Mouse (Mus musculus): ENCODE data around the gene Ltf. TPM values are rescaled to one million over a fixed set of nuclear protein-coding genes. Genes with fewer than 3 reads are reported as not detected.

Ltf gene
- polyA plus RNA-seq, 1 experiment from 2014 or later = 8.9 TPM

DNA sequence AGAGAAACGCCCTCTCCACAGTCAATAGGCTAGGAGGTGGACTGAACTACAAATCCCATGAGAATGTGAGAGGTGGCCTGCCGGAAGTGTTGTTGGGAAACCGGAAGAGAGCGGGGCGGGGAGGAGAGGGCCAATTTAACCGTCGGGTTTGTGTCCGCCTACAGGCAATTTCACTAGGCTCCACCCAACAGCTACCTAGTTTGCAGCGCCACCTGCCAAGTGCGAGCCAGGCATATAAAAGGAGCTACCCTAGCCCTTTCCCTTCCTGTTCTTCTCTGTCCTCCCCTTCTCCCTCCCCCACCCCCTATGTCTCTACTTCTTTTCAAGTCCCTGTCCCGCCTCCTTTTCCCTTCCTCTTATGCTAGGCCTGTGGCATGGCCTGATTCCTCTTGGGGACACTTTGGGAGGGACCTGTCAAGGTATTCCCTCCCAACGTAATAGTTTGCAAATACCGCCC lies 24.3 kb upstream of the Ltf start:
- Histone ChIP-seq H3K9ac (no peak overlapping the region), H3K4me1 (no peaks in the 10 kb centered on the region), H3K4me2 (replicated peaks) (peak overlapping the region; percentile 52), H3K4me3 (replicated peaks) (peak overlapping the region; percentile 45), H3K27me3 (no peaks in the 10 kb centered on the region), H3K27ac (replicated peaks) (no peak overlapping the region), H3K9me3 (replicated peaks) (no peaks in the 10 kb centered on the region), H3K36me3 (no peaks in the 10 kb centered on the region)
- ATAC-seq (ENCODE audit: insufficient number of reproducible peaks, low FRiP score, low TSS enrichment, low read depth) = peak; percentile 78
- 8% methylated on average over 13 of the region's 13 CpGs for WGBS

- Histone ChIP-seq H3K4me1 (no peaks in the 10 kb centered on the region), H3K9me3 (replicated peaks) (no peaks in the 10 kb centered on the region), H3K27me3 (no peaks in the 10 kb centered on the region), H3K36me3 (no peaks in the 10 kb centered on the region), H3K9ac (no peak overlapping the region), H3K27ac (replicated peaks) (no peak overlapping the region), H3K4me2 (replicated peaks) (no peak overlapping the region), H3K4me3 (replicated peaks) (no peak overlapping the region)
- ATAC-seq (ENCODE audit: insufficient number of reproducible peaks, low FRiP score, low TSS enrichment, low read depth) = no peak
- WGBS = 6% methylated on average over 5 of the region's 5 CpGs
These were observed 21.8 kb upstream of the Ltf start for GRCm38 (mm10) chr9:110997245-110997644.

DNA sequence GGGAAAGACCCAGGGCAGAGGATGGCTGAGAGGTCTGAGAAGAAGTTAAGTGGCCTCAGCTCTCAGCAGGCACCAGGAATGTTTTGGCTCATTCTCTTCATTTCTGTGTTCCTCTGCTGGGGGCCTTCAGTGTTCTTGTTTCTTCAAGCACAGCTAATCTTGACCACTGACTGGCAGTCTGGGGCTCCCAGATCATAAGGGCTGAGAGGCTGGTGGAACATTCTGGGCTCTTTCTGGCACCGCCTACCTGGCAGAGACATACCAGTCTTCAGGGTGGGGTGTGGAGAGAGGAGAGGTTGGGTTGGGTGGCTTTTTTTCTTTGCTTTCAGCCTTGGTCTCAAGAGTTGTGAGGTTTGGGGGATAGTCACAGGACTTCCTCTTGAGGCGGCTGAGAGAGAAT lies 20.0 kb upstream of the Ltf start:
- no peaks in the 10 kb centered on the region for H3K4me1 ChIP-seq
- H3K27me3 ChIP-seq = no peaks in the 10 kb centered on the region
- H3K27ac ChIP-seq (replicated peaks) = no peak overlapping the region
- H3K4me2 ChIP-seq (replicated peaks) = no peak overlapping the region
- no peak overlapping the region for H3K9ac ChIP-seq
- 86% methylated on average over 2 of the region's 2 CpGs for WGBS
- H3K4me3 ChIP-seq (replicated peaks) = no peak overlapping the region
- no peak for ATAC-seq (ENCODE audit: insufficient number of reproducible peaks, low FRiP score, low TSS enrichment, low read depth)
- no peaks in the 10 kb centered on the region for H3K36me3 ChIP-seq
- no peaks in the 10 kb centered on the region for H3K9me3 ChIP-seq (replicated peaks)

DNA sequence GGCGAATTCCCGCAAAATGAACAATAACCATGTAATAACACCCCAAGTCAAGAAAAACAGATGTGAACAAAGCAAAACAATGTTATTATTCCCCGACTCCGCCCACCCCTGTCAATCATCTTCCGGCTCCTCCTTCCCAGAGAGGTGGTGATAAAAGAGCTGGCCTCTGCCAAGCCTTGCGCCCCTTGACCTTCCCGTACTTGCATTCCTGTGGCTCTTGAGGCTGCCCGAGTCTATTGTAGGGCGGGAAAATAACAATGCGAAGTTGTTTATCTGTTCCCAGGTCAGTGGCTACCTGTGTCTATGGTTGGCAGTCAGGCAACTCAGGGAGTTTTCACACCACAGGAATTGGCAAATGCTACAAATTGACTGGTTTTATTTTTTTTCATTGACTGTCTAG lies 19.2 kb upstream of the Ltf start:
- H3K4me1 ChIP-seq = no peaks in the 10 kb centered on the region
- H3K36me3 ChIP-seq = no peaks in the 10 kb centered on the region
- WGBS = 67% methylated on average over 10 of the region's 10 CpGs
- no peaks in the 10 kb centered on the region for H3K27me3 ChIP-seq
- no peak overlapping the region for H3K4me2 ChIP-seq (replicated peaks)
- no peaks in the 10 kb centered on the region for H3K9me3 ChIP-seq (replicated peaks)
- ATAC-seq (ENCODE audit: insufficient number of reproducible peaks, low FRiP score, low TSS enrichment, low read depth) = no peak
- H3K27ac ChIP-seq (replicated peaks) = no peak overlapping the region
- no peak overlapping the region for H3K9ac ChIP-seq
- H3K4me3 ChIP-seq (replicated peaks) = no peak overlapping the region

GRCm38 (mm10) chr9:111001621-111002020 lies 17.4 kb upstream of the Ltf start:
- no peaks in the 10 kb centered on the region for H3K27me3 ChIP-seq
- H3K4me3 ChIP-seq (replicated peaks) = no peak overlapping the region
- no peaks in the 10 kb centered on the region for H3K4me1 ChIP-seq
- no peak overlapping the region for H3K9ac ChIP-seq
- no peaks in the 10 kb centered on the region for H3K9me3 ChIP-seq (replicated peaks)
- no peak for ATAC-seq (ENCODE audit: insufficient number of reproducible peaks, low FRiP score, low TSS enrichment, low read depth)
- H3K4me2 ChIP-seq (replicated peaks) = no peak overlapping the region
- no peak overlapping the region for H3K27ac ChIP-seq (replicated peaks)
- WGBS = 80% methylated on average over 12 of the region's 12 CpGs
- H3K36me3 ChIP-seq = no peaks in the 10 kb centered on the region

DNA sequence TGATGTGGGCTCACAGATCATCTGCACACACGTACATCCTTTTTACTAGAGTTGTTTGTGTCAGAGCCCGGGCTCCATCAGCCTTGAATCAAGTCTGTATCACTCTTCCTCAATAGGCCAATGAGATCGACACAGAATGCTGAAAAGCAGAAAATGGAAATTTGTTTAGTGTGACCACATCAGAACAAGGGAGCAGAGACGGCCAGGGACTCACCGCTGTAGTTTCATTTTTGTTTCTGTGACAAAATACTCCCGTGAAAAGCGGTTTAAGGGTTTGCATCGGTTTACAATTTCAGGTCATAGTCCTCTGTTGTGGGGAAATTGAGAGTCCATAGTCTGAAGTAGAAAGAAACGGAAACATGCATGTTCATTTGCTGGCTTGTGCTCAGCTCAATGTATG lies 15.8 kb upstream of the Ltf start:
- H3K4me1 ChIP-seq = no peaks in the 10 kb centered on the region
- no peak overlapping the region for H3K27ac ChIP-seq (replicated peaks)
- no peak overlapping the region for H3K9ac ChIP-seq
- no peaks in the 10 kb centered on the region for H3K27me3 ChIP-seq
- H3K9me3 ChIP-seq (replicated peaks) = no peaks in the 10 kb centered on the region
- no peak overlapping the region for H3K4me3 ChIP-seq (replicated peaks)
- no peaks in the 10 kb centered on the region for H3K36me3 ChIP-seq
- WGBS = 72% methylated on average over 9 of the region's 9 CpGs
- no peak overlapping the region for H3K4me2 ChIP-seq (replicated peaks)
- no peak for ATAC-seq (ENCODE audit: insufficient number of reproducible peaks, low FRiP score, low TSS enrichment, low read depth)

GRCm38 (mm10) chr9:111006544-111006943 lies 12.5 kb upstream of the Ltf start:
- H3K9ac ChIP-seq = no peak overlapping the region
- H3K36me3 ChIP-seq = no peaks in the 10 kb centered on the region
- no peaks in the 10 kb centered on the region for H3K9me3 ChIP-seq (replicated peaks)
- no peaks in the 10 kb centered on the region for H3K27me3 ChIP-seq
- H3K4me2 ChIP-seq (replicated peaks) = no peak overlapping the region
- ATAC-seq (ENCODE audit: insufficient number of reproducible peaks, low FRiP score, low TSS enrichment, low read depth) = no peak
- WGBS = 94% methylated on average over 2 of the region's 2 CpGs
- H3K4me3 ChIP-seq (replicated peaks) = no peak overlapping the region
- H3K4me1 ChIP-seq = no peaks in the 10 kb centered on the region
- H3K27ac ChIP-seq (replicated peaks) = no peak overlapping the region

- Histone ChIP-seq H3K27ac (replicated peaks) (no peak overlapping the region), H3K36me3 (no peaks in the 10 kb centered on the region), H3K4me1 (no peaks in the 10 kb centered on the region), H3K4me2 (replicated peaks) (no peak overlapping the region), H3K4me3 (replicated peaks) (no peak overlapping the region), H3K9me3 (replicated peaks) (no peaks in the 10 kb centered on the region), H3K27me3 (no peaks in the 10 kb centered on the region), H3K9ac (no peak overlapping the region)
- ATAC-seq (ENCODE audit: insufficient number of reproducible peaks, low FRiP score, low TSS enrichment, low read depth) = no peak
- 64% methylated on average over 3 of the region's 3 CpGs for WGBS
These were observed 9.3 kb upstream of the Ltf start for GRCm38 (mm10) chr9:111009763-111010162.

- Histone ChIP-seq H3K27me3 (no peaks in the 10 kb centered on the region), H3K36me3 (no peaks in the 10 kb centered on the region), H3K27ac (replicated peaks) (no peak overlapping the region), H3K4me2 (replicated peaks) (no peak overlapping the region), H3K4me3 (replicated peaks) (no peak overlapping the region), H3K9ac (no peak overlapping the region), H3K4me1 (no peaks in the 10 kb centered on the region), H3K9me3 (replicated peaks) (no peaks in the 10 kb centered on the region)
- ATAC-seq (ENCODE audit: insufficient number of reproducible peaks, low FRiP score, low TSS enrichment, low read depth) = 0 out of 2 replicates have a peak, but pooled peaks have one; percentile 15
- 80% methylated on average over 9 of the region's 9 CpGs for WGBS
These were observed 7.5 kb upstream of the Ltf start for GRCm38 (mm10) chr9:111011550-111011949.

DNA sequence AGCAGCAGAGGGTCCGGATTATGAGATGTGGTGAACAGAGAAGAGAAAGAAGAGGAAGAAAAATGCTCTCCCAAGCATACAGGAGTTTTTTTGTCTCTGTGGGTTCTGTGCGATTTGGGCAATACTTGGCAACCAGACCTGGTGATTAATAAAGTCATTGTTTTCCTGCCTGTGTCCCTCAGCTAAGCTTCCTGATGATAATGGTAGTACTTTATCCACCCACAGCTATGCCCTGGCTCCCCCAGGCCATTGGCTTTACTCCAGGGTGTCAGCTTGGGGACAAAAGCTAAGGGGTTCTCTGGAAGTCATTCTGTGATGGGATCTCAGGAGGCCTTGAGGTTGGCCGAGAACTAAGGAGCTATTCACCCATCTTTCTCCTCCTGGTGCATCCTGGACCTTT lies 7.0 kb upstream of the Ltf start:
- Histone ChIP-seq H3K4me2 (replicated peaks) (no peak overlapping the region), H3K9ac (no peak overlapping the region), H3K27ac (replicated peaks) (no peak overlapping the region), H3K27me3 (no peaks in the 10 kb centered on the region), H3K36me3 (no peaks in the 10 kb centered on the region), H3K4me1 (no peaks in the 10 kb centered on the region), H3K9me3 (replicated peaks) (no peaks in the 10 kb centered on the region), H3K4me3 (replicated peaks) (no peak overlapping the region)
- WGBS = 72% methylated on average over 3 of the region's 3 CpGs
- ATAC-seq (ENCODE audit: insufficient number of reproducible peaks, low FRiP score, low TSS enrichment, low read depth) = no peak

- ATAC-seq (ENCODE audit: insufficient number of reproducible peaks, low FRiP score, low TSS enrichment, low read depth) = no peak
These were observed 3.4 kb upstream of the Ltf start for GRCm38 (mm10) chr9:111015658-111016057.

DNA sequence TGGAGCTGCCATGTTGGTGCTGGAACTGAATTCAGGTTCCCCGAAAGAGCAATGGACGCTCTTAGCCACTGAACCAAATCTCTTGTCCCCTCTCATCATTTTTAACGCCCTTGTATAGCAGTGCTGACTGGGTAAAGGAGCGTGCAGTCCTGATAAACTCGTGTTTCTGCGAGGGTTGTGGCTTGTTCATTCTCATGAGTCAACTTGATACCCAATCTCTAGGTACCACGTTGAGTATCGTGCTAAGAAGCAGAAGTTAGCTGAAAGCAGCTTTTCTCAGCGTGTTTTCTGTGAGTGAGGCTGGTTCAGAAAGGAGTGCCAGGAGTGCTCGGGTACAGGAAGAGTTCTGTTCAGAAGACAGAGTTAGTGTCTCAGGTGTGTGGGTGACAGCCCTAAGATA lies 7.7 kb downstream of the Ltf start:
- no peak overlapping the region for H3K27ac ChIP-seq (replicated peaks)
- WGBS = 87% methylated on average over 10 of the region's 10 CpGs
- no peaks in the 10 kb centered on the region for H3K9me3 ChIP-seq (replicated peaks)
- H3K27me3 ChIP-seq = no peaks in the 10 kb centered on the region
- H3K4me2 ChIP-seq (replicated peaks) = no peak overlapping the region
- H3K9ac ChIP-seq = no peak overlapping the region
- H3K4me1 ChIP-seq = no peaks in the 10 kb centered on the region
- no peaks in the 10 kb centered on the region for H3K36me3 ChIP-seq
- H3K4me3 ChIP-seq (replicated peaks) = no peak overlapping the region
- no peak for ATAC-seq (ENCODE audit: insufficient number of reproducible peaks, low FRiP score, low TSS enrichment, low read depth)

More at GRCm38 (mm10) chr9:111015658-111016057, 3.4 kb upstream of the Ltf start:
- Histone ChIP-seq H3K9ac (no peak overlapping the region), H3K27ac (replicated peaks) (no peak overlapping the region), H3K4me2 (replicated peaks) (no peak overlapping the region), H3K4me3 (replicated peaks) (no peak overlapping the region), H3K27me3 (no peaks in the 10 kb centered on the region), H3K4me1 (no peaks in the 10 kb centered on the region), H3K9me3 (replicated peaks) (no peaks in the 10 kb centered on the region), H3K36me3 (no peaks in the 10 kb centered on the region)
- WGBS = 84% methylated on average over 4 of the region's 4 CpGs

Measured in embryonic facial prominence, embryonic 15.5 days (tissue).